Mouse (Mus musculus): ENCODE measurements at regions not wholly inside any gene's neighbourhood (a gene's known extent, or its start where the extent isn't known, plus 50 kb on each side); places are given as distances from the start of the nearest gene placed in this dataset.

GRCm38 (mm10) chr12:77788273-77788672 lies 405.8 kb upstream of the Gm6657 start:
- TF ChIP-seq GATA1 (IDR thresholded peaks at IDR 0.05; ENCODE audit: borderline replicate concordance, low read length) (no peak), FLI1 (IDR thresholded peaks at IDR 0.05; ENCODE audit: low read length) (no peak)

All from megakaryocyte, embryonic 14.5 days (primary cell).